Mouse (Mus musculus): ENCODE data around the gene Slco2a1. TPM values are rescaled to one million over a fixed set of nuclear protein-coding genes. Genes with fewer than 3 reads are reported as not detected.

The Slco2a1 gene
- total RNA-seq, 2 experiments from 2014 or later, result 0.42 TPM; not detected in 1

GRCm38 (mm10) chr9:103112471-103113271 lies 124.2 kb downstream of the Slco2a1 start:
- ATAC-seq (replicated peaks; ENCODE audit: low FRiP score, poor library complexity, severe bottlenecking), result no peak

- no peak for ATAC-seq (replicated peaks; ENCODE audit: low FRiP score, poor library complexity, severe bottlenecking)
Observed at GRCm38 (mm10) chr9:103113351-103113750, 124.8 kb downstream of the Slco2a1 start.

GRCm38 (mm10) chr9:103114326-103114725 lies 125.8 kb downstream of the Slco2a1 start:
- ATAC-seq (replicated peaks; ENCODE audit: low FRiP score, poor library complexity, severe bottlenecking), result no peak

- ATAC-seq (replicated peaks; ENCODE audit: low FRiP score, poor library complexity, severe bottlenecking), result no peak
Observed at GRCm38 (mm10) chr9:103114901-103115300, 126.4 kb downstream of the Slco2a1 start.

- ATAC-seq (replicated peaks; ENCODE audit: low FRiP score, poor library complexity, severe bottlenecking), result no peak
Observed at GRCm38 (mm10) chr9:103116941-103117340, 128.4 kb downstream of the Slco2a1 start.

GRCm38 (mm10) chr9:103117495-103117894 lies 129.0 kb downstream of the Slco2a1 start:
- no peak for ATAC-seq (replicated peaks; ENCODE audit: low FRiP score, poor library complexity, severe bottlenecking)

- no peak for ATAC-seq (replicated peaks; ENCODE audit: low FRiP score, poor library complexity, severe bottlenecking)
Observed at GRCm38 (mm10) chr9:103117951-103118350, 129.4 kb downstream of the Slco2a1 start.

- ATAC-seq (replicated peaks; ENCODE audit: low FRiP score, poor library complexity, severe bottlenecking), result no peak
Observed at GRCm38 (mm10) chr9:103118651-103119275, 130.3 kb downstream of the Slco2a1 start.

GRCm38 (mm10) chr9:103119781-103120180 lies 131.3 kb downstream of the Slco2a1 start:
- no peak for ATAC-seq (replicated peaks; ENCODE audit: low FRiP score, poor library complexity, severe bottlenecking)

- ATAC-seq (replicated peaks; ENCODE audit: low FRiP score, poor library complexity, severe bottlenecking), result no peak
Observed at GRCm38 (mm10) chr9:103120231-103120630, 131.7 kb downstream of the Slco2a1 start.

GRCm38 (mm10) chr9:103121546-103121945 lies 133.0 kb downstream of the Slco2a1 start:
- ATAC-seq (replicated peaks; ENCODE audit: low FRiP score, poor library complexity, severe bottlenecking), result no peak

GRCm38 (mm10) chr9:103124746-103125145 lies 136.2 kb downstream of the Slco2a1 start:
- no peak for ATAC-seq (replicated peaks; ENCODE audit: low FRiP score, poor library complexity, severe bottlenecking)

GRCm38 (mm10) chr9:103133493-103134124 lies 145.1 kb downstream of the Slco2a1 start:
- no peak for ATAC-seq (replicated peaks; ENCODE audit: low FRiP score, poor library complexity, severe bottlenecking)

- no peak for ATAC-seq (replicated peaks; ENCODE audit: low FRiP score, poor library complexity, severe bottlenecking)
Observed at GRCm38 (mm10) chr9:103134450-103135030, 146.0 kb downstream of the Slco2a1 start.

- ATAC-seq (replicated peaks; ENCODE audit: low FRiP score, poor library complexity, severe bottlenecking), result no peak
Observed at GRCm38 (mm10) chr9:103139481-103139880, 151.0 kb downstream of the Slco2a1 start.

GRCm38 (mm10) chr9:103140384-103140783 lies 151.9 kb downstream of the Slco2a1 start:
- ATAC-seq (replicated peaks; ENCODE audit: low FRiP score, poor library complexity, severe bottlenecking), result no peak

GRCm38 (mm10) chr9:103141266-103141665 lies 152.8 kb downstream of the Slco2a1 start:
- ATAC-seq (replicated peaks; ENCODE audit: low FRiP score, poor library complexity, severe bottlenecking), result no peak

GRCm38 (mm10) chr9:103143881-103144280 lies 155.4 kb downstream of the Slco2a1 start:
- no peak for ATAC-seq (replicated peaks; ENCODE audit: low FRiP score, poor library complexity, severe bottlenecking)

- no peak for ATAC-seq (replicated peaks; ENCODE audit: low FRiP score, poor library complexity, severe bottlenecking)
Observed at GRCm38 (mm10) chr9:103145351-103145750, 156.8 kb downstream of the Slco2a1 start.

All from erythroid progenitor cell, adult 5-6 weeks (primary cell).